Mouse (Mus musculus): ENCODE data around the gene Lrpap1.

DNA sequence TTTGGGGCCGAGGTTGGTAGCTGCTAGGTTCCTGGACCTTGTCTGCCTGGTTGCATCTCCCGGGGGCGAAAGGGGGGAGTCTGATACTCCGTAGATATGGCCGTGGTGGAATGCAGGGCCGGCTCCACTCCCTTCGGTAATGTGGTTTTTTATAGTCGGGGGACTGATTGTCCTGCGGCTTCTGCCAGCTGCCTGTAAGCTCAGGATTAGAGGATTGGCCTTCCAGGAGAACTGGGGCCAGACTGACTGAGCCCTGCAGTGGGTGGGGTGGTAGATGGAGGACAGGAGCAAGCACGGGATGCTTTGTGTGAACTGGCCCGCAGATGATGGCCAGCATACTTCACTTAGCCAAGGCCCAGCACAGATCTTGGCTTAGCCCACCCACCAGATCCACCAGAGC, 32.3 kb downstream of the Lrpap1 start:
- TF ChIP-seq POLR2A (IDR thresholded peaks at IDR 0.05; ENCODE audit: extremely low read depth, insufficient read depth, low read length) (no peak), CTCF (IDR thresholded peaks at IDR 0.05; ENCODE audit: extremely low read depth, insufficient read depth, low read length) (no peak)
